Mouse (Mus musculus): ENCODE measurements around the gene Cln5.

The Cln5 gene

GRCm38 (mm10) chr14:103078006-103078912 lies 8.2 kb downstream of the Cln5 start:
- DNase-seq (ENCODE audit: low spot score in 2 of 2): no peak

DNA sequence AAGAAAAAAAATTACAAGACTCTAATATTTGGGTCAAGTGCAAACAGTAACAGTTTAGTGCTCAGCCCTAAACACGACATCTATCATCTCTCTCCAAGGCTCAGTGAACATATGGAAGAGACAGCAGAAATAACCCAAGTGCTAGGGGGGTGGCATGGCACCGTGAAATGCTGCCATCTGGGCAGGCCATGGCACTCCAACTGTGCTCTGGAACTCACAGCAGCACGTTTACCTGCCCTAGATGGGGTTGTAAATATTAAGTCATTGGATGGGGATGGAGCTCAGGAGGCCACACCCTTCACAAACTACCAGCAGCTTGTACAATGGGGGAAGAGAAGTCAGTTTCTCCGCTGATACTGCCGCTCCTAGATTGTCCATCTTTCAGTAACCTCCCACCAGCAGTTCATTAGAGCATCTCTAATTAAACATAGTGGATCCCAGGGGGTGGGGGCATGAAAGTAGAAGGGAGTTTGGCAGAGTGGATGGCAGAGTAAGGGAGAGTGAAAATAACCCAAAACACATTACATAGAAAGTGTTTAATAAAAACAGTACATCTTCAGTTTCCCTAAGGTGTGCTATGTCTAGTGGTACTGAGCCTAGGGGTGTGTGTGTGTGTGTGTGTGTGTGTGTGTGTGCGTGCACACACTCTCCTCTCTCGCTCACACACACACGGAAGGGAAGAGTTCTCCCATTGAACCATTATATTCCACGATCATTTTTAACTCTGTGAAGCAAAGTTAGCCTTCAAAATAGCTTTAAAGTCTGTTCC lies 9.4 kb downstream of the Cln5 start:
- DNase-seq (ENCODE audit: low spot score in 2 of 2): no peak

DNA sequence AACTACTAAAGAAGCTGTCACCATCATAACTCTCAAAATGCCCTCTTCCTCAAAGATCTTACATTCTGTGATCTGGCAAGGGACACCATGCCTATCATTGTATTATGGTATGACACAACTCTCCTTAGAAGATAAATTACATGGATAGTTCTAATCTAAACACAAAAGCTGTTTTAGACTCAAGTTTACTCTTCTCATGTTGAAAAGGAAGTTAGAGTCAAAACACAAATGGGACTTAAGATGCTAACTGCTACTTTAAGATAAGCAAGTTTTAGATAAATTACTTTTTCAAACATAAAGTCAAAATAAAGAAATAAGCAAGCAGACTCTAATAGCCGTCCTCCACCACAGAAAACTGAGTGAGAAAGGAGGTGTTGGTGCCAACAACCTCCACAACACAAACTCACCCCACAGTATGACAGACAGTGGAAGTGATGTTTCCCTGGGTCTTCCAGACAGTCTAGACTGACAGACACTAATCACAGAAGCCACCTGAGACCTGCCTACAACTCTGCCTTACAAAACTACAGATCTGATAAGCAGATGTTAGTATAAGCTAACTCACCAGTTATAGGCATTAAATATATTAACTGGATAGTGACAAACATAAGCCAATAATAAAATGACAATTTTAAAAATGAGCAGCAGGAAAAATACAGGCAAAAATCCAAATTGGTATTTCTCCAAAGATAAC lies 16.0 kb downstream of the Cln5 start:
- DNase-seq (ENCODE audit: low spot score in 2 of 2): no peak

DNA sequence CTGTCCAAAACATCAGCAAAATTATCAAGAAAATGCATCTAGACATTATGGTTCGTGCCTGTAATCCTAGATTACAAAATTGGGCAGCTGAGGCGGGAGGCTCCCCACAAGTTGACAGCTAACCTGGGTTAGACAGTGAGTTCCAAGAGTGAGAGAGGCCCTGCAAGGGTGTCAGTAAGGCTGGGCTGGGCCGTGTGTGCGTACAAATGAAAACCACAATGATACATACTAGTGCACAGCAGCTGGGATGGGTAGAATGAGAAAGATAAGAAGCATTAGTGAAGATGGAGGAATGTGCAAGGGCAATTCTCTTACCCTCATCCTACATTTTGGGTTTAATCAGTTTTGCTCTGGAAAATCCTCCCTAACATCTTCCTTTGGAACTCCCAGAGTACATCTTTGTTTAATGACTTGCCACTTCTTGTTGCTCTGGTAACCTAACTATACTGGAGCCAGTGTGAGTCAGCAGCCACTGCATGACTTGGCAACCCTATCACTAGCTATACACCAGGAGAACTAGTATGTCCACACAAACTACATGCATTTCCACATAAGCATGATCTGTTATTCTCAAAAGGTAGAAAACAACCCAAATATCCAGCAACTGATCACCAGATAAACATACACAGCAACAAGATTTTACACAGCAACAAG lies 16.8 kb downstream of the Cln5 start:
- no peak for DNase-seq (ENCODE audit: low spot score in 2 of 2)

DNA sequence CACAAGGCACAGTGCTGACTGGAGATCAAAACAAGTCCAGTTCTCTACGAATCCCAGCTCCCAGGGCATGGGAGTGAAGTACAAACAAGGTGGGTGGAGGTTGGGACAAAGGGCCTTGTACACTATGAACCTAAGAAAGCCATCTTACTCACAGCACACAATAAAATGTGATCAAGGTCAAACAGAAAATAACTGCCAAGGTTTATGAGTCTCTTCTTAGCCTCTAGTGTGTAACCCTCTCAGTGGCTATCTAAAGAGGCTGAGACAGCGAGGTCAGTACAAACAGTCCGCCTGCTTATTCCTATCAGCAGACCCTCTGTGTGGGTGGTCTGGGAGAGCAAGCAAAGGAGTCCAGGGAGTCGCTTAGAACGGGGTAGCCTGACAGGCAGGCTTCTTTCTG lies 17.8 kb downstream of the Cln5 start:
- no peak for DNase-seq (ENCODE audit: low spot score in 2 of 2)

DNA sequence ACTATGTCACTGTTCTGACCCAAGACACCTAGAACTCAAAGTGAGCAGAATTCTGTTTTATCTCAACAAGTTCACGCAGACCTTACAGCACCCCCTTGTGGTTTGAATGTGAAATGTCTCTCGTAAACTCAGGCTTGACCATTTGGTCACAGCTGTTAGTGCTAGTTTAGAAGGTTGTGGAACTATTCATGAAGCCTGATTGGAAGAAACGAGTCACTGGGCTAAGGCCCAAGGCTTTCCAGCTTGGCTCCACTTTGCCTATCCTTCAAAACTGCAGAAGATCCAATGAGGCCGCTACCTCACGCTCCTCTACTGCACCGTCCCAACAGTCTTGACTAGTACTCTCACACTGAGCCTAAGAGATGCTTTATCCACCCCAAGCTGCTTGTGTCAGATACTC lies 18.6 kb downstream of the Cln5 start:
- peak in 1 of 2 experiments; percentile 43 for DNase-seq (ENCODE audit: low spot score in 2 of 2)

- no peak for DNase-seq (ENCODE audit: low spot score in 2 of 2)
These were observed 23.2 kb downstream of the Cln5 start for GRCm38 (mm10) chr14:103093236-103093635.

DNA sequence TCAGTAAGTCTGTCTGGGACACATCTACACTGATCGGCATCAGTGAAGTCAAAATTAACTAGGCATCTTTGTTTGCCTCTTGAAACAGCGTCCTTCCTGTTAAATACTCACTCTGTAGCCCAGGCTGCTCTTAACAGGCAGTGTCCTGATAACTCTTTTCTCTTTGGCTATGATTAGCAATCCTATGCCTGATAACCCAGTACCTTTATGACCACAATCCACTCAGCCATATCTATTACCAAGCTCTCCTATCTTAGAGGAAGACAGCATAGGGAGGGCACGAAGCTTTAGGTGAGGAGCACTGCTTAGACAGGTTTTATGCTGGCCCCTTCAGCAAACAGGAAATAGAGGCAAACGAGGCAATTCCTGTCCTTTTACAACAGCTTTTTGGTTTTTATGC lies 23.7 kb downstream of the Cln5 start:
- no peak for DNase-seq (ENCODE audit: low spot score in 2 of 2)

DNA sequence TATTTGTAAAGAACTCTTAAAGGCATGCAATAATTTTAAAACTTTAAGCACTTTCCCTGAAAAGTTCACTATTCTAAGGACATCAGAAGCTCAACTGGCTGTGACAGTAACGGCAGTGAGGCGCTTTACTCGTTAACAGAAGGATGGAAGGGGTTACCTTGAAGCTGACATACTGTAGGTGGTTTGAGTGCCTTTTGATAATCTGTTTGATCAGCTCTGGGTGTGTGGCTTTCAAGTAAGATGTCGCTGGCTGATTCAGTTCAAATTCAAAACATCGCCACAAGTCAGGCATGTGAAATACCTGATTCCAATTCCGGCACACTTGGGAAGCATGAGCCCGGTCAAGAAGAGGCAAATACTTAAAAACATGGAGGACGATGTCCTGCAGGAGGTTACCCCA lies 25.0 kb downstream of the Cln5 start:
- DNase-seq (ENCODE audit: low spot score in 2 of 2): no peak

DNA sequence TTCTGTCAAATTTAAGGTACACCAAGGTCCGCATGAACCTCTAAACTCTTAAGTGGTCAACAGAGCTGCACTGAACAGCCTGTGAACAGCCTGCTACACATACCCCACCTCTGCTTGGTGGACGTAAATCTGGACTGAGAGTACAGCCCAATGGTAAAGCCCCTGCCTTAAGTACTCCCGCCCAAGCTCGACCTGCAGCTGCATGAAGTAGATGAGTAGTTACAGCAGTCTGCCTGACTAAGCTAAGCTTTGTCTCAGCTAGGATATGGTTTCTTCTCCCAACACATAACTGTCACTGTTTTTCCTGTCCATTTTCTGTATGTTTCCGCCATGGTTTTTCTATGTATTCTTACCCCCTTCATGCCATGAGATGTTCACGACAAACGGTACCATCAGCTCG lies 25.8 kb downstream of the Cln5 start:
- no peak for DNase-seq (ENCODE audit: low spot score in 2 of 2)

- DNase-seq (ENCODE audit: low spot score in 2 of 2): no peak
These were observed 26.6 kb downstream of the Cln5 start for GRCm38 (mm10) chr14:103096621-103097020.

DNA sequence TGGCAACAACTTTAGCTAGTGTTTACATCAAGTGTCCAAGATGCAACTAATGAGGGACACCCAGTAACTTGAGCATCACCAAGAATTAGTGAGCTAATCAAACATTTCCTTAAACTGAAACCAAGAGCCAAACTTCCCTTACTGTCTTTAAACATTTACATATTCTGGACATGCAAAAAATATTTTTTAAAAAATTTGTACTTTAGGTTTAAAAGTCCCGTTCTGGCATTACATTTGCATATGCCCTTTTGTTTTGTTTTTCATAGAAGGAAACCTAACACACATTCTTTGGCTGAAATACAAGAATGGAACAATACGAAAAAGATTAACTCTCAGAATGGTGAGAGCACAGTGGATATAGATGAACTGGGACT lies 28.2 kb downstream of the Cln5 start:
- DNase-seq (ENCODE audit: low spot score in 2 of 2): no peak

GRCm38 (mm10) chr14:103098587-103099235 lies 28.7 kb downstream of the Cln5 start:
- peak; percentile 84 to 86 for DNase-seq (ENCODE audit: low spot score in 2 of 2)

DNA sequence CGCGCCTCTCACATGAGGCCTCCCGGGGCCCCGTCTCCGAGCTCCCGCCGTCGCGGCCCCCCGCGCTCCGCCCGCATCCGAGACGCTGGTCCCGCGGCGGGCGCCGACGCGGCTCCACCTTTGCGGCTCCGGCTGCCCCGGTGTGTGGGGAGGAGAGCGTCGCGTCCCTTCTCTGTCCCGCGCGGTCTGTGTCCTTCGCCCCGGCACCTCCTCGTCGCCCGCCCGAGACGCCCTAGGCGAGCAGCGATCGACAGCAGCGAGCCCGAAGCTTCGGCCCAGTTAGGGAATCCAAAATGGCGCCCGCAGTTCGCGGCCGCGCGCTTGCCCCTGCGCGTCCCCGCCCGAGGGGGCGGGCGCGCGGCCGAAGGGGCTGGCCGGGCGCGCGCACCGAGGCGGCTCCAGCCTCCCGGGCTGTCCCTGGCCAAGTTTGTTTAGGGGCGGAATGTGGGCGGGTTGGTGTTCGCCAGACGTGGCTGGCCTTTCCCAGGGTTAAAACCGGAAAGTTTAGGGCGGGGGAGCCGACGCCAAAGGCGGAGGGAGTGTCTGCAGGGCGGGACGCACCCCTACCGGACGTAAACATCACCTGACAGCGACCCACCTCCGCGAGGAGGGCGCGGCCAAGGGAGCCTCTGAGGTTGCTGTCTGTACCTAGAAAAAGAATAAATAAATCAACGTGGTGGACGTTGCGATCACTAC lies 29.4 kb downstream of the Cln5 start, which contains the start of gene Fbxl3:
Fbxl3 (minus strand) TSS at position 329 of the 696 bp plus-strand sequence.
- DNase-seq (ENCODE audit: low spot score in 2 of 2): peak; percentile 90 to 91

DNA sequence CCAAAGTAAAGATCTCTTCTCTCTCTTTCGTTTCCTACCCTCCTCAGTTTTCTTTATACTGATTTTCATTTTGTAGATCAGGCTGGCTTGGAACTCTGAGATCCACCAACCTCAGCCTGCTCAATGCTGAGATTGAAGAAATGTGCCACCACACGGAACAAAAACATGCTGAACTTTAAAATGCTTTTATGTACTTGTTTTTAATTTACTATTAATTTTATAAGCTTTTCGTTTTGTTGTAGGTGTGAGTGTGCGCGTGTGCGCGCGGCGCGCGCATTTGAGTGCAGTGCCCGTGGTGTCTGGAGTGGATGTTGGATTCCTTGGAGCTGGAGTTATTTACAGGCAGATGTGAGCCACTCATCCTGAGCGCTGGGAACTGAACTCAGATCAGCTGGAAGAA lies 30.3 kb downstream of the Cln5 start:
- DNase-seq (ENCODE audit: low spot score in 2 of 2): no peak

GRCm38 (mm10) chr14:103101171-103101570 lies 31.2 kb downstream of the Cln5 start:
- no peak for DNase-seq (ENCODE audit: low spot score in 2 of 2)

GRCm38 (mm10) chr14:103102246-103102645 lies 32.2 kb downstream of the Cln5 start:
- no peak for DNase-seq (ENCODE audit: low spot score in 2 of 2)

- DNase-seq (ENCODE audit: low spot score in 2 of 2): no peak
These were observed 32.8 kb downstream of the Cln5 start for GRCm38 (mm10) chr14:103102731-103103335.

GRCm38 (mm10) chr14:103106301-103106700 lies 36.3 kb downstream of the Cln5 start:
- no peak for DNase-seq (ENCODE audit: low spot score in 2 of 2)

- no peak for DNase-seq (ENCODE audit: low spot score in 2 of 2)
These were observed 40.0 kb downstream of the Cln5 start for GRCm38 (mm10) chr14:103109971-103110370.

Measured in urinary bladder, postnatal 4 days (tissue).